Mouse (Mus musculus): ENCODE data around the gene Dcxr. TPM values are rescaled to one million over a fixed set of nuclear protein-coding genes. Genes with fewer than 3 reads are reported as not detected.
A peak's percentile ranks its signal among the peaks of the same experiment; 100 is the strongest.

The Dcxr gene
- polyA plus RNA-seq, 1 experiment = 15.4 TPM

DNA sequence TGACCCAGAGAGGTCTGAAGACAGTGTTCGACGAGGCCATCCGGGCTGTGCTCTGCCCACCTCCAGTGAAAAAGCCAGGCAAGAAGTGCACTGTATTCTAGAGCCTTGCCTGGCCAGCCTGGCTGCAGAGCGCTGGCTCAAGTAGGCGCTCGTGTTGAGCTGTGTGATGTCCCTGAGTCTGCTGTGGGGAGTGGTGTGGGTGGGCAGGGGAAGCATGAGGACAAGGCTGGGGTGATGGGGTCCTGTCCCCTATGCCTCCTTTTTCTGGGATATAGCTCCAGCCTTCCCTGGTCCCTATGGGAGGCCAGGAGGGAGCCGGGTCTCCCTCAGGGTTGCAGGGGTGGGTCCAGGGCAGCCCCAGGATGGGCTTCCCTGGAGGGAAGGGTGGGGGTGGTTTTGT is 3.6 kb downstream of the Dcxr start:
- no peak for TF ChIP-seq CEBPB (IDR thresholded peaks at IDR 0.05; ENCODE audit: low read depth)
- TF ChIP-seq MYOG (IDR thresholded peaks at IDR 0.05; ENCODE audit: control insufficient read depth, extremely low read depth, insufficient read length) = no peak
- TF ChIP-seq MAX (IDR thresholded peaks at IDR 0.05) = no peak
- Histone ChIP-seq H3K4me3 (ENCODE audit: insufficient read depth, poor library complexity, severe bottlenecking) (no peak overlapping the region), H3K79me2 (ENCODE audit: control insufficient read depth, insufficient read depth) (no peaks in the 10 kb centered on the region), H3K36me3 (ENCODE audit: control insufficient read depth, insufficient read depth) (peaks cover under 1% of the 10 kb centered on the region), H3ac (ENCODE audit: control insufficient read depth, insufficient read length, low read depth) (no peak overlapping the region), H3K79me3 (ENCODE audit: low read depth) (no peaks in the 10 kb centered on the region), H3K27me3 (ENCODE audit: control insufficient read depth, insufficient read depth, insufficient read length) (no peaks in the 10 kb centered on the region)

DNA sequence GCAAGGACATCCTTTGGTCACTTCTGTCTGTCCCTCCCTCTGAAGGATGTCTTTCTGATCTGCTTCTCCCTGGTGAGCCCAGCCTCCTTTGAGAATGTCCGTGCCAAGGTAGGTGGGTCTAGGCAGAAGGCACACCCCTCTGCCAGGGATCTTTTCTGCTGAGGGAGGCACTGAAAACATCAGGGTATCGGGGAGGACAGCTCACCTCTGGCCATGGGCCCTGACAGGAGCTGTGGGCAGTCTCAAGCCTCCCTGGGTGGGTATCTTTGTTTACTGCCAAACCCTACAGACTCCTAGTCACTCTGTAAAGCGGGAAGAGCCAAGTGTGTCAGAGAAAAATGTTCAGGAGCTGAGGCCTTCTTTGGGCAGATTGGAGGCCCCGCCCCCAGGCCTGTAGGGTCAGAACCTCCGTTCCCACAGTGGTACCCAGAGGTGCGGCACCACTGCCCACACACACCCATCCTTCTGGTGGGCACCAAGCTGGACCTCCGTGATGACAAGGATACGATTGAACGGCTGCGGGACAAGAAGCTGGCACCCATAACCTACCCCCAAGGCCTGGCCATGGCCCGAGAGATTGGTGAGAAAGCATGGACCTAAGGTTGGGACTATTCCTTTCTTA is 4.2 kb downstream of the Dcxr start:
- H3K4me3 ChIP-seq (ENCODE audit: insufficient read depth, poor library complexity, severe bottlenecking) = no peak overlapping the region

DNA sequence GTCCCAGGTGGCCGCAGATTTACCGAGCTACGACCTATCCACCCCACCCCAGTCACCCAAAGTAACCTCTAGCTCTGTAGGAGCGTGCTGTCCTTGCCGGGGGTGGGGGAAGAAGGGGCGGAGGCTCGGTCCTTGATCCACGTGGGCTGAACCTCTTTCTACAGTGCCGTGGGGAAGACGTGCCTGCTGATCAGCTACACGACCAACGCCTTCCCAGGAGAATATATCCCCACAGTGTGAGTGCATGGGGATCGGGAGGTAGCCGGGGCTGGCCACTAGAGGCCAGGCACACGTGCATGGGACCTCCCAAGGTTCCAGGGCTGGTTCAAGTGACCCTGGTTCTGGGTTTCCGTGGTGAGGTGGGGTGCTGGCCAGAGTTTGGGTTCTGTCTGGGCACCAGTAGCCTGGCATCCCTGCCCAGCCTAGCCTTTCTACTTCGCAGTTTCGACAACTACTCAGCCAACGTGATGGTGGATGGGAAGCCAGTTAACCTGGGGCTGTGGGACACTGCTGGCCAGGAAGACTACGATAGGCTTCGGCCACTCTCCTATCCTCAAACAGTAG is 4.9 kb downstream of the Dcxr start:
- Histone ChIP-seq H3K4me3 (ENCODE audit: insufficient read depth, poor library complexity, severe bottlenecking) (no peak overlapping the region), H3K79me3 (ENCODE audit: low read depth) (no peaks in the 10 kb centered on the region), H3K79me2 (ENCODE audit: control insufficient read depth, insufficient read depth) (no peaks in the 10 kb centered on the region), H3ac (ENCODE audit: control insufficient read depth, insufficient read length, low read depth) (no peak overlapping the region), H3K36me3 (ENCODE audit: control insufficient read depth, insufficient read depth) (peaks cover 14% of the 10 kb centered on the region), H3K27me3 (ENCODE audit: control insufficient read depth, insufficient read depth, insufficient read length) (no peaks in the 10 kb centered on the region)
- TF ChIP-seq FOSL1 (IDR thresholded peaks at IDR 0.05; ENCODE audit: insufficient read depth, low read length, poor library complexity, severe bottlenecking) = no peak
- no peak for TF ChIP-seq CEBPB (IDR thresholded peaks at IDR 0.05; ENCODE audit: low read depth)
- TF ChIP-seq MYOD1 (IDR thresholded peaks at IDR 0.05; ENCODE audit: control insufficient read depth, insufficient read length, low read depth) = no peak
- no peak for TF ChIP-seq MYOG (IDR thresholded peaks at IDR 0.05; ENCODE audit: control insufficient read depth, extremely low read depth, insufficient read length)
- no peak for TF ChIP-seq MAX (IDR thresholded peaks at IDR 0.05)

More for the DNA sequence above, 4.2 kb downstream of the Dcxr start:
- Histone ChIP-seq H3ac (ENCODE audit: control insufficient read depth, insufficient read length, low read depth) (no peak overlapping the region), H3K27me3 (ENCODE audit: control insufficient read depth, insufficient read depth, insufficient read length) (no peaks in the 10 kb centered on the region), H3K79me3 (ENCODE audit: low read depth) (no peaks in the 10 kb centered on the region), H3K36me3 (ENCODE audit: control insufficient read depth, insufficient read depth) (peaks cover 7% of the 10 kb centered on the region), H3K79me2 (ENCODE audit: control insufficient read depth, insufficient read depth) (no peaks in the 10 kb centered on the region)
- TF ChIP-seq CTCF (IDR thresholded peaks at IDR 0.05; ENCODE audit: control insufficient read depth, insufficient read depth, insufficient read length) (no peak), MYOD1 (IDR thresholded peaks at IDR 0.05; ENCODE audit: control insufficient read depth, insufficient read length, low read depth) (no peak), FOSL1 (IDR thresholded peaks at IDR 0.05; ENCODE audit: insufficient read depth, low read length, poor library complexity, severe bottlenecking) (no peak), MAX (IDR thresholded peaks at IDR 0.05) (no peak), MYOG (IDR thresholded peaks at IDR 0.05; ENCODE audit: control insufficient read depth, extremely low read depth, insufficient read length) (no peak), USF1 (IDR thresholded peaks at IDR 0.05; ENCODE audit: low read depth) (no peak), CEBPB (IDR thresholded peaks at IDR 0.05; ENCODE audit: low read depth) (no peak)

- peaks cover 18% of the 10 kb centered on the region for H3K36me3 ChIP-seq (ENCODE audit: control insufficient read depth, insufficient read depth)
- no peaks in the 10 kb centered on the region for H3K79me3 ChIP-seq (ENCODE audit: low read depth)
- no peak within 1 kb of the TSS for H3K4me3 ChIP-seq (ENCODE audit: insufficient read depth, poor library complexity, severe bottlenecking)
- peak within 1 kb of the TSS; percentile 42 for H3ac ChIP-seq (ENCODE audit: control insufficient read depth, insufficient read length, low read depth)
- no peaks in the 10 kb centered on the region for H3K79me2 ChIP-seq (ENCODE audit: control insufficient read depth, insufficient read depth)
- H3K27me3 ChIP-seq (ENCODE audit: control insufficient read depth, insufficient read depth, insufficient read length) = no peaks in the 10 kb centered on the region
- no peak for TF ChIP-seq MAX (IDR thresholded peaks at IDR 0.05)
- TF ChIP-seq MYOD1 (IDR thresholded peaks at IDR 0.05; ENCODE audit: control insufficient read depth, insufficient read length, low read depth) = no peak
- no peak for TF ChIP-seq CTCF (IDR thresholded peaks at IDR 0.05; ENCODE audit: control insufficient read depth, insufficient read depth, insufficient read length)
- no peak for TF ChIP-seq CEBPB (IDR thresholded peaks at IDR 0.05; ENCODE audit: low read depth)
- TF ChIP-seq USF1 (IDR thresholded peaks at IDR 0.05; ENCODE audit: low read depth) = no peak
- TF ChIP-seq FOSL1 (IDR thresholded peaks at IDR 0.05; ENCODE audit: insufficient read depth, low read length, poor library complexity, severe bottlenecking) = no peak
Observed at GRCm38 (mm10) chr11:120721124-120722066, 5.7 kb downstream of the Dcxr start, which contains the start of gene Rac3. Gene Rac3, plus strand, starts transcription at chr11:120721470.

DNA sequence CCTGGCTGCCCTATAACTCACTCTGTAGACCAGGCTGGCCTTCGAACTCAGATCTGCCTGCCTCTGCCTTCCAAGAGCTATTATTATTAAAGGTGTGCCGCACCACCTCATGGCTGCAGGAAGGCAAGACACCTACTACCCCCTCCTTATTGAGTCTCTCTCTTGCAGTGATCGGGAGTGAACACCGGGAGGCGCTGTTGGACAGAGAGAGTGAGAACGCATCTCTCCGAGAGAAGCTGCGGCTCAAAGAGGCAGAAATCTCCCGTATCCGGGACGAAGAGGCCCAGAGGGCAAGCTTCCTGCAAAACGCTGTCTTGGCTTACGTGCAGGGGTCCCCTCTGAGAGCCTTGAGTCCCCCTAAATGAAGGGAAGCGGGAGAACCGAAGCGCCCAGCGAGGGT is 6.6 kb downstream of the Dcxr start:
- H3K79me2 ChIP-seq (ENCODE audit: control insufficient read depth, insufficient read depth) = no peaks in the 10 kb centered on the region
- H3K79me3 ChIP-seq (ENCODE audit: low read depth) = no peaks in the 10 kb centered on the region
- H3K4me3 ChIP-seq (ENCODE audit: insufficient read depth, poor library complexity, severe bottlenecking) = no peak overlapping the region
- no peaks in the 10 kb centered on the region for H3K27me3 ChIP-seq (ENCODE audit: control insufficient read depth, insufficient read depth, insufficient read length)
- no peak overlapping the region for H3ac ChIP-seq (ENCODE audit: control insufficient read depth, insufficient read length, low read depth)
- H3K36me3 ChIP-seq (ENCODE audit: control insufficient read depth, insufficient read depth) = peaks cover 23% of the 10 kb centered on the region
- TF ChIP-seq FOSL1 (IDR thresholded peaks at IDR 0.05; ENCODE audit: insufficient read depth, low read length, poor library complexity, severe bottlenecking) (no peak), CTCF (IDR thresholded peaks at IDR 0.05; ENCODE audit: control insufficient read depth, insufficient read depth, insufficient read length) (peak; percentile 79)

Measured in C2C12 (cell line).